Mouse (Mus musculus) c-Kit-positive CD71-positive TER-119-positive erythroid progenitor cells, embryonic 14.5 days (primary cell): ENCODE data around the gene Klrd1.
"Not testable (repeated sequence)": the region's sequence is repeated elsewhere in the genome, so short reads cannot be mapped to it uniquely, and the experiment has no call there.

Experiments used
- DNase-seq: peaks from one replicate; pipeline ENCODE4 v3.0.0-alpha.2; 2013; ENCODE audit warnings: low spot score

The Klrd1 gene

GRCm38 (mm10) chr6:129591508-129591907 is at the start of gene Klrd1:
Klrd1 (plus strand) TSS chr6:129591782.
- no peak for DNase-seq

DNA sequence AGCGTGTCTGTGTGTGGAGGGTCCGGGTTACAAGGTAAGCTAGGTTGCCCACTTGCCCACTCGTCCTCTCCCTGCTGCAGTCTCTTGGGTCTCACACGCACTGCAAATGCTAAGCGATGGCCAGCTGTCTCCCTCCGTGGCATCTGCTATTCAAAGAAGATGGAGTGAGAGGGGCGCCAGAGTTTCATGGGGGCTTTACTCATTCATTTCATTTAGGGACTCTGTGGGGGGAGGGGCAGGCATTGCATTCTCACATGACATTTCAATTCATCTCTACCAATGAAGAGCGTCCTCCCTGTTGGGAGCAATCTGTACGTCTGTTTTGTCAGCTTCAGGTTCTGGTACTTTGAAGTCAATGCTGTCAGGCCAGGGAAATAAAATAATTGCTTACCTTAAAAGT is 49.7 kb upstream of the Klrd1 start:
- DNase-seq = no peak

- DNase-seq = no peak
Measured at GRCm38 (mm10) chr6:129542540-129542939, 49.0 kb upstream of the Klrd1 start.

DNA sequence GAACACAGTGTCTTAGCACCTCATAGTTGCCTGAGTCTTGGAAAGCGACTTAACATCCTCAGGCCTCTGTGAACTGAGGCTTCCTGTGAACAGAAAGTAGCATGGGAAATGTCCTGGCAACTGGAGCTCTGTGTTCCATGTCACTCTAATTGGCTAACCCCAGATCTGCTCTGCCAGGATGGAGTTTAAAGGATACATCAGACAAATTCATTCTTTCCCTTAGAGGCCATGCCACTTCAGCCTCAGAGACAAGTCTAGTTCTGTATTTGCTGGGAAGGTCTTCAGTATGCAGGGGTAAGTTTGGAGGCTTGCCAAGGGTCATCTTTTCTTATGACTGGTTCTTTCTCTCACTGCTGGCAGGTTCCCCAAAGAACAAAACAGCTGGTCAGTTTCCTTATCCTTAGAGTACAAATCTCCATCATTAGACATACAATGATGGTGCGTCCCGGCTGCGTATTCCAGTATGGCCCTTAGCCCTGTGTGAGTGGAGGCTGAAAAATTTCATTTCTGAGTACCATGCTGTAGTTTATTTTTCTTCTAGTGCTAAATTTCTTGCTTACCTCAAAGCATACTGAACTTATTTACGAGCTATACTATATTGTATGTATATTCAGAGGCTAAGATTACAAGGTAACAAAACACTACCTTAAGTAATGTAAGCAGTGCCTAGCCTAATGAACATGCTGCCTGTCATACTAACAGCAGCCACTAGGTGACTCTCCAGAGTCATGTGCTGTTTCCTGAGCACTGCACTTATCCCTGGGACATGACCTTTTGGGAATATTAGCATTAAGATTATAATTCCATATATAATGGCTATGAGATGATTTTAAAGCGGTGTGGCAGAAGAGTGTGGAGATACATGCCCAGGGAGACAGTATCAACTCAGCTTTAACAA is 47.6 kb upstream of the Klrd1 start:
- peak; percentile 59 for DNase-seq

- DNase-seq = no peak
Measured at GRCm38 (mm10) chr6:129547277-129547676, 44.3 kb upstream of the Klrd1 start.

DNA sequence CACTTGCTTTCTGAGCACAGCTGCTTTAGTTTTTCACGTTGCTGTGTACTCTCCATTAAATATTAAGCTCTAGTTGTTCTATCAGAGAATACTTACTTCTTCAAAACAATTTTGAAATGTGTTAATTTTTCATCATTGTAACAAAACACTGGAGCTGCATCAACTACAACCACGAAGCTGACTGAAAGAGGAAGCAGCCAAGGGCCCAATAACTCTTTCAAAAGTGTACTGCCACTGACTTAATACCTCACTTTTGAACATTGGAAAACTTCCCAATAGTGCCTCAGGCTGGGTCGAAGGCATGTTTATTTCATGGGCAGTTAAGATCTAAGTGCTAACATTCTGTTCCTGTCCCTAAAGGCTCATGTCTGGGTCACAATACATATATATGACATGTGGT is 43.6 kb upstream of the Klrd1 start:
- DNase-seq = no peak

- DNase-seq = peak; percentile 65
Measured at GRCm38 (mm10) chr6:129557298-129558023, 34.1 kb upstream of the Klrd1 start.

DNA sequence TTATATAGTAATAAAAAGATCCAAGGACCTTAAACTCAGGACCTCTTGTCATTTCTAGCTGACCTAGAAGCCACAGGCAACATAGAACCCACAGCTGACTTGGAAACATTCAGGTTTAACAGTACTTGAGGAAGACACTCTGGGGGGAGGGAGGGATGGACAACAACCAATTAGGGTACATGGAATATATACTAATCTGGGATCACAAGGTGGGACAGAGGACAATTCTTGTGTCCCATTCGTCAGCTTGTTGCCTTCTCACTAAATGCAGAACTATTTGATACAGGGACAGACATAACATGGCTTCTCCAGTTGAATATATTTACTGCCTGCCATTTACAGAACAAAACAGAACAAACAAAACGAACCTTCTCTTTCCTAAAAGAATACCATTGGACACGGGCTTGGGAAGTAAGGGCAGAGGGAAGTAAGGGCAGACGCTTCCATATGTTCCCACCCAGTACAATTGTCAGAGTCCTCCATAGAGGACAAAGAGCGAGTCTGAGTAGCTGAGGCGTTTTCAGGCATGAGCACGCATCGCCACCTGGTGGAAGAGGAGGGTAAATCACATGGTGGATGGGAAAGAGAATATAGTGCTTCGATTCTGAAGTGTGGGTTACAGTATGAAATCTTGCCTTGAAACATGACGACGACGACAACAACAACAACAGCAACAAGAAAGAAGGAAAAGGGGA is 32.5 kb upstream of the Klrd1 start:
- DNase-seq = peak; percentile 75

DNA sequence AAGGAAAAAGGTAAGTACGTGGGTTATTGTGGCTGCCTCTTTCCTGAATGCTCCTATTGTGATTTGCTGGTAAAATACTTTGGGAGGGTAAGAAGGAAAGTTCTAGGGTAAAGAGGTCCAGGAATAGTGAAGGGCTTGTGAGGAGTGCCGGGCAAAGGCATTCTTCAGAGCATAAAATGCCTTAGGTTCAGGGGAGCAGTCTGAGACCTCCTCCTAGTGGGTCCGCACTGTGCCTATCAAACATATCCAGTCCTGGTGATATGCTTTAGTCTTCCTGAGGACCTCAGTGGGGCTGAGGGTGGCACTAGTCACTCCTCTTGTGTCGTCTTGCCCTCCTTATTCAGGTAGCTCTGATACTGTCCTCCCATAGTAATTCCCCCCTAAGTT is 31.9 kb upstream of the Klrd1 start:
- DNase-seq = no peak

DNA sequence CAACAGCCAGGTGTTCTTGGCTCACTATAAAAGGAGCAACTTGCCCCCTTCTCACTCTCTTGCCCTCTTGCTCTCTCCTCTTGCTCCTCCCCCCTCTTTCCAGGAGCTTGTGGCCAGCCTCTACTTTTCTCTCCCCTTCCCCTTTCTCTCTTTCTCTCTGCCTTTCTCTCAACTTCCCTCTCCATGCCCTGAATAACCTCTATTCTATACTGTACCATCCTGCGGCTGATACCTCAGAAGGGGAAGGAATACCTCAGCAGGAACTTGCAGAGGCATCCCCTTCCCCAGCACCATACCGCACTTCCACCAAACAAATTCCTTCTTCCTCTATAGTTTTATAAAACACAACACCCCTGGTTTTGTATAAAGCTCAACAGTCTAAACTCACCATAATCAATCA is 26.3 kb upstream of the Klrd1 start:
- DNase-seq = no peak

GRCm38 (mm10) chr6:129575315-129575714 is 16.3 kb upstream of the Klrd1 start:
- no peak for DNase-seq

DNA sequence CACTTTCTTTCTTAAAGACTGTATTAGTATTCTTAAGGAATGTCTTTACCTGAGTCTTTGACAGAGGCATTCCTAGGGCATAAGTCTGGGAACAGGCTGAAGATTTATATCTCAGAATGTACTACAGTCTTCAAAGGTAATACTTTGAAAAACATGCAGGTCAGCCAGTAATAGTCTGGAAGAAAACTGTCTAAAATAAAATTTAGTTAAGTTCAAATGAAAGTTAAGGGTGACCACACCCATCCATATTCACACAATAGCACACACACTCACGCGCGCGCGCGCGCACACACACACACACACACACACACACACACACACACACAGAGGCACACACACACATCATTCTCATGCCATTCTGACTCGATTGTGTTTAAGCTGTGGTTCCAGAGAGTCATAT is 14.0 kb upstream of the Klrd1 start, which contains the start of gene Klre1:
TSS of gene Klre1 (plus strand) at position 301 of the 400 bp plus-strand sequence.
- DNase-seq = no peak

DNA sequence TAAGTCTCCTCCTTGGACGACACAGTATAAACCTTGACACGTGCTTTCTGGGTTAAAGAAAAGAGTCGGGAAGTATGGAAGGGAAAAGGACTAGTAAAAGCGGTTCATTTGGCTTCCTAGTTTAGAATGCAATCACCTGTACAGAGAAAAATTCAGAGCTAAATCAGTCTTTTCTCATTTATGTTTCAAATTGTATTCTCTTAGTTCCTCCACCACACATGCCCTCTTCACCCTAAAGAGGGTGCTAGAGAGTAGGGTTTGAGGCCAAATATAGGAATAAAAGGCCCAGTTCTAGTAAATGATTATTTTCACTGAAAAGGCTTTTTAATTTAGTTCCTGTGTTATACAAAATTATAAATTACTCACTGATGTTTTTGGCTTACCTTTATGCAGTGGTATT is 10.3 kb upstream of the Klrd1 start:
- DNase-seq = no peak

GRCm38 (mm10) chr6:129581896-129582295 is 9.7 kb upstream of the Klrd1 start:
- no peak for DNase-seq

DNA sequence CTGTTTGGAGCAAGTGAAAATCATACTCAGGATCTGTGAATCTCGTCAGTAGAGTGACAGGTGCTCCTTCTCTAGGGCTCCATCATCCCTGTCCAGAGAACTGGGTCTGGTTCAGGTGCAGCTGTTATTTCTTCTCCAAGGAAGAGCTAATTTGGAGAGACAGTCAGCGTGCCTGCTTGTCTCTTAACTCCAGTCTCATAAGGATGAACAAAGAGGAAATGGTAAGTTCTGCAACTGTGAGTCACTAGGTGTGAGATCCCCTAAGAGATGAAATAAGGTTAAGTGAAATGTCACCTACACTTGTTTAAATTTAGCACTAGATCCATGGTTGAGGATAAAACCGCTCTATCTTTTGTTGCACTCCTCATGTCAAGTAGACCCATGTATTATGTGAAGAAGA is 8.6 kb upstream of the Klrd1 start:
- no peak for DNase-seq

DNA sequence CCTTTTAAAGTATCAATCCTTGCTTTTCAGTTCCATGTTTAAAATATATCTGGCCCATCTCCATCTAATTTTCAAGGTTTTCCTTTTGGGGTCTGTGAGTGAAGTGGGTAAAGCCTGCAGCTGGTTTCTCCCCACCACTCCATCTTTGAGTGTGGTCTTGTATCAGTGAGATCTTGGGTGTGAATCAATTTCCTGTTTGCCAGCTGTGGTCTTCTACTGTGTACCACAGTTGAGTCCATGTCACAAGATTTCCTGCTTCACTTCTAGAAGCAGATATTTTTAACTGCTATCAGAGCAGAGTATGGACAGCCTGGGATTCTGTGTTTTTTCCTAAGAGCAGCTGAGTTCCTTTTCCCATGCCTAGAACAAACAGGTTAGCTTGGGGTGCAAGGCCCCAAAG is 16.8 kb downstream of the Klrd1 start:
- no peak for DNase-seq

- DNase-seq = no peak
Measured at GRCm38 (mm10) chr6:129623735-129624134, 32.2 kb downstream of the Klrd1 start, which contains the start of gene Klrk1. Klrk1 (minus strand) TSS chr6:129623864.

DNA sequence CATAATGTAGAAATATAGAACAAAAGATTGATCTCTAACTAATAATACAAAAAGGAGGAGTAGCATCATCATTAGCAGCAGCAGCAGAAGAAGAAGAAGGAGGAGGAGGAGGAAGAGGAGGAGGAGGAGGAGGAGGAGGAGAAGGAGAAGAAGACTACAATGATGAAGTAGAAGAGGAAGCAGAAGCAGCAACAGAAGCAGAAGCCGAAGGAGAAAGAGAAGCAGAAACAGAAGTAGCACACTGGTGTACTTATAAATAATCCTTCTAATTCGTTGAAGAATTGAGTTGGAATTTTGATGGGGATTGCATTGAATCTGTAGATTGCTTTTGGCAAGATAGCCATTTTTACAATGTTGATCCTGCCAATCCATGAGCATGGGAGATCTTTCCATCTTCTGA is 39.5 kb downstream of the Klrd1 start:
- not testable (repeated sequence) for DNase-seq

GRCm38 (mm10) chr6:129643237-129643636 is 51.7 kb downstream of the Klrd1 start, which contains the start of gene Klrc3:
Klrc3 (minus strand) TSS chr6:129643337.
- DNase-seq = not testable (repeated sequence)

DNA sequence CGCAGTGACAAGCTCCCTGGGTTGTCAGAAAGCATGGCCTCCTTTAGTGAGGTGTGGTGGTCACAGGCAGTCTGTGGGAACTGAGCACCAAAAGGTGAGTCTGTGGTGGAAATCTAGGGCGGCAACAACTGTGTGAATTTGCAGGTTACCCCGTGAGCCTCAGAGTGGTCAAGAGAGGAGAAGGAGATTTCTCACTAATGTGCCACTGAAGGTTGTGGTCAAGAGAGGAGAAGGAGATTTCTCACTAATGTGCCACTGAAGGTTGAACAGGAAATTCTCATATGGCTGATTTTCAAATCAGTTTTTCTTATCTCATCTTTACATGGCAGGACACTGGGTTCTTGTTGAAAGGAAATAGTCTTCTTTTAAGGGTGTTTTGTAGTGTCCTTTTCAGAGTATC is 52.5 kb downstream of the Klrd1 start:
- not testable (repeated sequence) for DNase-seq
